Mouse (Mus musculus): ENCODE measurements around the gene Pold2. TPM values are rescaled to one million over a fixed set of nuclear protein-coding genes. Genes with fewer than 3 reads are reported as not detected.

The Pold2 gene
- total RNA-seq, 2 experiments from 2014 or later: 21.1 to 22.0 TPM

GRCm38 (mm10) chr11:5867196-5867595 lies 10.9 kb downstream of the Pold2 start:
- intact Hi-C loops (cut with DNase I): no loop called here
- DNase-seq (ENCODE audit: extremely low spot score in 1 of 2, low spot score in 2 of 2): no peak

- no peak for DNase-seq (ENCODE audit: extremely low spot score in 1 of 2, low spot score in 2 of 2)
- intact Hi-C loops (cut with DNase I): no loop called here
Observed at GRCm38 (mm10) chr11:5862394-5863105, 15.5 kb downstream of the Pold2 start.

GRCm38 (mm10) chr11:5861678-5862393 lies 16.3 kb downstream of the Pold2 start, which contains the start of gene Aebp1:
Aebp1 (plus strand) TSS chr11:5861947.
- peak in 1 of 2 experiments; percentile 82 for DNase-seq (ENCODE audit: extremely low spot score in 1 of 2, low spot score in 2 of 2)
- intact Hi-C loops (cut with DNase I): no loop called here

- DNase-seq (ENCODE audit: extremely low spot score in 1 of 2, low spot score in 2 of 2): no peak
- intact Hi-C loops (cut with DNase I): no loop called here
Observed at GRCm38 (mm10) chr11:5860639-5861038, 17.5 kb downstream of the Pold2 start.

- intact Hi-C loops (cut with DNase I): no loop called here
- DNase-seq (ENCODE audit: extremely low spot score in 1 of 2, low spot score in 2 of 2): no peak
Observed at GRCm38 (mm10) chr11:5859883-5860550, 18.1 kb downstream of the Pold2 start.

- intact Hi-C loops (cut with DNase I): no loop called here
- DNase-seq (ENCODE audit: extremely low spot score in 1 of 2, low spot score in 2 of 2): no peak
Observed at GRCm38 (mm10) chr11:5858723-5859122, 19.4 kb downstream of the Pold2 start.

GRCm38 (mm10) chr11:5856479-5857130 lies 21.5 kb downstream of the Pold2 start:
- DNase-seq (ENCODE audit: extremely low spot score in 1 of 2, low spot score in 2 of 2): no peak
- intact Hi-C loops (cut with DNase I): no loop called here

GRCm38 (mm10) chr11:5855902-5856301 lies 22.2 kb downstream of the Pold2 start:
- intact Hi-C loops (cut with DNase I): no loop called here
- peak in 1 of 2 experiments; percentile 86 for DNase-seq (ENCODE audit: extremely low spot score in 1 of 2, low spot score in 2 of 2)

GRCm38 (mm10) chr11:5855481-5855880 lies 22.6 kb downstream of the Pold2 start:
- no peak for DNase-seq (ENCODE audit: extremely low spot score in 1 of 2, low spot score in 2 of 2)
- intact Hi-C loops (cut with DNase I): no loop called here

- intact Hi-C loops (cut with DNase I): no loop called here
- no peak for DNase-seq (ENCODE audit: extremely low spot score in 1 of 2, low spot score in 2 of 2)
Observed at GRCm38 (mm10) chr11:5852314-5852713, 25.8 kb downstream of the Pold2 start.

- no peak for DNase-seq (ENCODE audit: extremely low spot score in 1 of 2, low spot score in 2 of 2)
- intact Hi-C loops (cut with DNase I): no loop called here
Observed at GRCm38 (mm10) chr11:5851021-5851736, 26.9 kb downstream of the Pold2 start.

GRCm38 (mm10) chr11:5850452-5850851 lies 27.6 kb downstream of the Pold2 start:
- intact Hi-C loops (cut with DNase I): no loop called here
- no peak for DNase-seq (ENCODE audit: extremely low spot score in 1 of 2, low spot score in 2 of 2)

- intact Hi-C loops (cut with DNase I): no loop called here
- peak in 1 of 2 experiments; percentile 61 for DNase-seq (ENCODE audit: extremely low spot score in 1 of 2, low spot score in 2 of 2)
Observed at GRCm38 (mm10) chr11:5849316-5849715, 28.8 kb downstream of the Pold2 start.

GRCm38 (mm10) chr11:5848741-5849140 lies 29.4 kb downstream of the Pold2 start:
- intact Hi-C loops (cut with DNase I): no loop called here
- DNase-seq (ENCODE audit: extremely low spot score in 1 of 2, low spot score in 2 of 2): peak in 1 of 2 experiments; percentile 63

- no peak for DNase-seq (ENCODE audit: extremely low spot score in 1 of 2, low spot score in 2 of 2)
- intact Hi-C loops (cut with DNase I): no loop called here
Observed at GRCm38 (mm10) chr11:5846639-5847345, 31.3 kb downstream of the Pold2 start.

GRCm38 (mm10) chr11:5843131-5843530 lies 35.0 kb downstream of the Pold2 start:
- no peak for DNase-seq (ENCODE audit: extremely low spot score in 1 of 2, low spot score in 2 of 2)
- intact Hi-C loops (cut with DNase I): no loop called here

GRCm38 (mm10) chr11:5841751-5842150 lies 36.3 kb downstream of the Pold2 start:
- intact Hi-C loops (cut with DNase I): no loop called here
- no peak for DNase-seq (ENCODE audit: extremely low spot score in 1 of 2, low spot score in 2 of 2)

GRCm38 (mm10) chr11:5840346-5840745 lies 37.7 kb downstream of the Pold2 start:
- intact Hi-C loops (cut with DNase I): no loop called here
- no peak for DNase-seq (ENCODE audit: extremely low spot score in 1 of 2, low spot score in 2 of 2)
